Mouse (Mus musculus) kidney, adult 9 months (tissue): ENCODE data around the gene Gm7324.
"Not testable (repeated sequence)": the region's sequence is repeated elsewhere in the genome, so short reads cannot be mapped to it uniquely, and the experiment has no call there.

Experiments
- DNase-seq: peaks from one replicate; pipeline ENCODE4 v3.0.0; 2022

Gene Gm7324

GRCm38 (mm10) chr14:43697621-43698020 lies at the start of gene Gm7324:
Gene Gm7324 (plus strand): TSS chr14:43697828.
- not testable (repeated sequence) for DNase-seq

GRCm38 (mm10) chr14:43677099-43677498 lies 20.5 kb upstream of the Gm7324 start, which contains the start of gene Gm8165:
Gene Gm8165 (minus strand): TSS chr14:43677199.
- not testable (repeated sequence) for DNase-seq

- DNase-seq: not testable (repeated sequence)
Measured at GRCm38 (mm10) chr14:43727385-43727784, 29.8 kb downstream of the Gm7324 start, which contains the start of gene Gm16506. Gene Gm16506 (minus strand): TSS chr14:43727485.

- not testable (repeated sequence) for DNase-seq
Measured at GRCm38 (mm10) chr14:43747566-43747965, 49.9 kb downstream of the Gm7324 start, which contains the start of gene Gm6526. Gene Gm6526 (plus strand): TSS chr14:43747866.
